ENCODE assay signal across 26 mouse cellular contexts in the genomic region with DNA sequence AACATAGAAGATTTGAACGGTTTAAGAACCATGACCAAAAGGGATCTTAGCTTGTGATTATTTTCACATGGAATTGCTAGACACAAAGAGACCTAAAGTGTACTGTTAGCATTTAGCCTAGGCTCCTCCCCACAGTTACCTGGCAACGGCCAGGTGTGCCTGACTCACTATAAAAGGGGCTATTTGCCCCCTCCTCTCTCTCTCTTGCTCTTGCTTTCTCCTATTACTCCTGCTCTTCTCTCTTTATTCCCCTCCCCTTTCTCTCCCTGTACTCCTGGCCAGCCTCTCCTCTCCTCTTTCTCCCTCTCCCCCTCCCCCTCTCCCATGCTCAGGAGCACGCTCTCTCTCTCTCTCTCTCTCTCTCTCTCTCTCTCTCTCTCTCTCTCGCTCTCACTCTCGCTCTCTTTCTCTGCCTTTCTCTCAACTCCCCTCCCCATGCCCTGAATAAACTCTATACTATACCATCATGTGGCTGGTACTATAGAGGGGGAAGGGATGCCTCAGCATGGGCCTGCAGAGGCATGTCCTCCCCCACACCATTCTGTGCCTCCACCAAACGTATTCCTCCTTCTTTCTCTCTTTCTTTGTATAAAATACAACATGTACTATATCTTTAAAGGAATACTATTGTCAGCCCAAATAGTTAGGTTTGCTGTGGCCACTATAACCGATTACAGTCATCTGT.
DNase-seq lines count a peak whose midpoint lies in the region; ATAC-seq lines count a peak whose summit lies in the region.
"Had no signal": no experiment of that assay in that cellular context is flagged by ENCODE, and none has a peak within 500 bp of the region (broad histone marks: within the 10 kb centered on the region; RNA-seq: fewer than 3 reads in every experiment).

No protein-coding gene starts in this region.

- H3K27me3 ChIP-seq in hindbrain, embryonic 16.5 days (replicated peaks; ENCODE audit: control insufficient read depth, insufficient read depth, low read length) = no peaks in the 10 kb centered on the region
- no peaks in the 10 kb centered on the region for H3K27me3 ChIP-seq in hindbrain, embryonic 14.5 days (ENCODE audit: control insufficient read depth, insufficient read depth, low read length)
- H3K27me3 ChIP-seq in midbrain, embryonic 12.5 days = no peaks in the 10 kb centered on the region
- no peaks in the 10 kb centered on the region for H3K27me3 ChIP-seq in midbrain, embryonic 14.5 days (ENCODE audit: control insufficient read depth, insufficient read depth, low read length)
- no peaks in the 10 kb centered on the region for H3K27me3 ChIP-seq in embryonic facial prominence, embryonic 13.5 days
- no peaks in the 10 kb centered on the region for H3K27me3 ChIP-seq in midbrain, embryonic 16.5 days (ENCODE audit: control insufficient read depth, insufficient read depth, low read depth, low read length)
- H3K27me3 ChIP-seq: forebrain, embryonic 12.5 days; hindbrain, embryonic 15.5 days; neural tube, embryonic 13.5 days; stomach, embryonic 15.5 days had no signal

- no peaks in the 10 kb centered on the region for H3K9me3 ChIP-seq in hindbrain, embryonic 16.5 days (ENCODE audit: control insufficient read depth, low read length)
- H3K9me3 ChIP-seq in hindbrain, embryonic 14.5 days (ENCODE audit: control insufficient read depth, low read length) = no peaks in the 10 kb centered on the region
- no peaks in the 10 kb centered on the region for H3K9me3 ChIP-seq in midbrain, embryonic 12.5 days
- no peaks in the 10 kb centered on the region for H3K9me3 ChIP-seq in midbrain, embryonic 14.5 days (ENCODE audit: control insufficient read depth, low read length)
- peaks cover 3% of the 10 kb centered on the region; the same call in 1 of the 2 replicates for H3K9me3 ChIP-seq in embryonic facial prominence, embryonic 13.5 days
- H3K9me3 ChIP-seq in midbrain, embryonic 16.5 days (replicated peaks; ENCODE audit: control insufficient read depth, low read length, poor library complexity, severe bottlenecking) = no peaks in the 10 kb centered on the region
- H3K9me3 ChIP-seq: forebrain, embryonic 12.5 days; hindbrain, embryonic 15.5 days; neural tube, embryonic 13.5 days; stomach, embryonic 15.5 days had no signal

- DNase-seq in hindbrain, embryonic 14.5 days (ENCODE audit: low spot score) = no peak
- no peak for DNase-seq in midbrain, embryonic 14.5 days
- DNase-seq: adrenal gland, adult 8-10 months; B cell, adult 2 months; cerebellum, adult 2 months; cerebellum, postnatal 14 days; gastrocnemius, postnatal 25 days; heart, postnatal 36 days; kidney, adult 18-20 months; kidney, postnatal 4 days; liver; lung, adult 2 months; lung, postnatal 14 days; thymus, postnatal 14 days had no signal

- no peak overlapping the region for H3K27ac ChIP-seq in hindbrain, embryonic 16.5 days (ENCODE audit: low read depth, low read length)
- no peak overlapping the region for H3K27ac ChIP-seq in hindbrain, embryonic 14.5 days
- H3K27ac ChIP-seq in midbrain, embryonic 12.5 days (replicated peaks) = no peak overlapping the region
- no peak overlapping the region for H3K27ac ChIP-seq in midbrain, embryonic 14.5 days (replicated peaks; ENCODE audit: low read depth, low read length)
- no peak overlapping the region for H3K27ac ChIP-seq in embryonic facial prominence, embryonic 13.5 days
- no peak overlapping the region for H3K27ac ChIP-seq in midbrain, embryonic 16.5 days (ENCODE audit: low read length)
- H3K27ac ChIP-seq: forebrain, embryonic 12.5 days; hindbrain, embryonic 15.5 days; liver, embryonic 14.5 days; neural tube, embryonic 13.5 days; stomach, embryonic 15.5 days had no signal

- WGBS in hindbrain, embryonic 16.5 days = 62% methylated on average over 7 of the region's 7 CpGs
- 67% methylated on average over 7 of the region's 7 CpGs for WGBS in hindbrain, embryonic 14.5 days
- 52% methylated on average over 7 of the region's 7 CpGs for WGBS in midbrain, embryonic 12.5 days
- 51% methylated on average over 7 of the region's 7 CpGs for WGBS in midbrain, embryonic 14.5 days
- 37% methylated on average over 7 of the region's 7 CpGs for WGBS in embryonic facial prominence, embryonic 13.5 days
- 43% methylated on average over 7 of the region's 7 CpGs for WGBS in midbrain, embryonic 16.5 days

- no peak overlapping the region for H3K4me2 ChIP-seq in hindbrain, embryonic 16.5 days (ENCODE audit: low read length)
- no peak overlapping the region for H3K4me2 ChIP-seq in hindbrain, embryonic 14.5 days (replicated peaks)
- no peak overlapping the region for H3K4me2 ChIP-seq in midbrain, embryonic 12.5 days (replicated peaks)
- H3K4me2 ChIP-seq in midbrain, embryonic 14.5 days (ENCODE audit: low read length) = no peak overlapping the region
- H3K4me2 ChIP-seq in embryonic facial prominence, embryonic 13.5 days = no peak overlapping the region
- H3K4me2 ChIP-seq in midbrain, embryonic 16.5 days (ENCODE audit: low read length) = no peak overlapping the region
- H3K4me2 ChIP-seq: forebrain, embryonic 12.5 days; heart, embryonic 11.5 days; hindbrain, embryonic 15.5 days; neural tube, embryonic 13.5 days; stomach, embryonic 15.5 days had no signal

- no peaks in the 10 kb centered on the region for H3K36me3 ChIP-seq in hindbrain, embryonic 16.5 days (ENCODE audit: control insufficient read depth, insufficient read depth, low read length)
- H3K36me3 ChIP-seq in hindbrain, embryonic 14.5 days (replicated peaks; ENCODE audit: control insufficient read depth, insufficient read depth) = no peaks in the 10 kb centered on the region
- H3K36me3 ChIP-seq in midbrain, embryonic 12.5 days = no peaks in the 10 kb centered on the region
- H3K36me3 ChIP-seq in midbrain, embryonic 14.5 days (ENCODE audit: control insufficient read depth, insufficient read depth, low read length) = no peaks in the 10 kb centered on the region
- H3K36me3 ChIP-seq in embryonic facial prominence, embryonic 13.5 days = no peaks in the 10 kb centered on the region
- H3K36me3 ChIP-seq in midbrain, embryonic 16.5 days (ENCODE audit: control insufficient read depth, insufficient read depth, low read length) = no peaks in the 10 kb centered on the region
- H3K36me3 ChIP-seq: forebrain, embryonic 12.5 days; hindbrain, embryonic 15.5 days; neural tube, embryonic 13.5 days; stomach, embryonic 15.5 days had no signal

- H3K9ac ChIP-seq in hindbrain, embryonic 16.5 days (ENCODE audit: low read depth, low read length) = no peak overlapping the region
- no peak overlapping the region for H3K9ac ChIP-seq in hindbrain, embryonic 14.5 days
- H3K9ac ChIP-seq in midbrain, embryonic 12.5 days (replicated peaks) = no peak overlapping the region
- H3K9ac ChIP-seq in midbrain, embryonic 14.5 days (replicated peaks; ENCODE audit: low read length) = no peak overlapping the region
- H3K9ac ChIP-seq in embryonic facial prominence, embryonic 13.5 days = no peak overlapping the region
- H3K9ac ChIP-seq in midbrain, embryonic 16.5 days (ENCODE audit: low read depth, low read length) = no peak overlapping the region
- H3K9ac ChIP-seq: forebrain, embryonic 12.5 days; hindbrain, embryonic 15.5 days; liver, embryonic 14.5 days; neural tube, embryonic 13.5 days; stomach, embryonic 15.5 days had no signal

- H3K4me1 ChIP-seq in hindbrain, embryonic 16.5 days (ENCODE audit: control insufficient read depth, insufficient read depth, low read depth, low read length) = no peaks in the 10 kb centered on the region
- H3K4me1 ChIP-seq in hindbrain, embryonic 14.5 days (replicated peaks; ENCODE audit: control insufficient read depth, insufficient read depth, low read length) = no peaks in the 10 kb centered on the region
- 0 out of 2 replicates have a peak, but pooled peaks cover 5% of the 10 kb centered on the region for H3K4me1 ChIP-seq in midbrain, embryonic 12.5 days
- no peaks in the 10 kb centered on the region for H3K4me1 ChIP-seq in midbrain, embryonic 14.5 days (ENCODE audit: control insufficient read depth, insufficient read depth, low read length)
- H3K4me1 ChIP-seq in embryonic facial prominence, embryonic 13.5 days = no peaks in the 10 kb centered on the region
- H3K4me1 ChIP-seq in midbrain, embryonic 16.5 days (ENCODE audit: control insufficient read depth, insufficient read depth, low read length) = peaks cover 2% of the 10 kb centered on the region; the same call in 1 of the 2 replicates
- H3K4me1 ChIP-seq: hindbrain, embryonic 15.5 days; neural tube, embryonic 13.5 days; stomach, embryonic 15.5 days had no signal

- ATAC-seq in hindbrain, embryonic 16.5 days = 0 out of 2 replicates have a peak, but pooled peaks have one; percentile 14
- ATAC-seq in hindbrain, embryonic 14.5 days (ENCODE audit: low FRiP score) = no peak
- ATAC-seq in midbrain, embryonic 12.5 days (ENCODE audit: low FRiP score, low read depth) = peak; percentile 56
- no peak for ATAC-seq in midbrain, embryonic 14.5 days (ENCODE audit: low FRiP score, low TSS enrichment)
- peak; percentile 72; the same call in 1 of the 2 replicates for ATAC-seq in embryonic facial prominence, embryonic 13.5 days (ENCODE audit: insufficient number of reproducible peaks, insufficient read depth, low FRiP score, low TSS enrichment, low read depth)
- peak; percentile 73 for ATAC-seq in midbrain, embryonic 16.5 days
- no peak for ATAC-seq in activated CD4-positive, CD25-positive, alpha-beta regulatory T cell, adult 4 months

- no peak overlapping the region for H3K4me3 ChIP-seq in hindbrain, embryonic 16.5 days (ENCODE audit: low read length)
- no peak overlapping the region for H3K4me3 ChIP-seq in hindbrain, embryonic 14.5 days (replicated peaks; ENCODE audit: low read length)
- no peak overlapping the region for H3K4me3 ChIP-seq in midbrain, embryonic 12.5 days
- no peak overlapping the region for H3K4me3 ChIP-seq in midbrain, embryonic 14.5 days (replicated peaks; ENCODE audit: low read depth, low read length)
- no peak overlapping the region for H3K4me3 ChIP-seq in embryonic facial prominence, embryonic 13.5 days
- no peak overlapping the region for H3K4me3 ChIP-seq in midbrain, embryonic 16.5 days (ENCODE audit: low read depth, low read length)
- H3K4me3 ChIP-seq: erythroblast, embryonic 14.5 days; forebrain, embryonic 12.5 days; hindbrain, embryonic 15.5 days; neural tube, embryonic 13.5 days; stomach, embryonic 15.5 days had no signal

Comparison
In these comparisons a context has a peak if more than half of its experiments do, and no peak if none do; other contexts are left out.
1. ATAC-seq: peak in hindbrain, embryonic 16.5 days (single experiment), midbrain, embryonic 12.5 days (single experiment), embryonic facial prominence, embryonic 13.5 days (single experiment) and midbrain, embryonic 16.5 days (single experiment); none in hindbrain, embryonic 14.5 days (single experiment), midbrain, embryonic 14.5 days (single experiment) and activated CD4-positive, CD25-positive, alpha-beta regulatory T cell, adult 4 months (single experiment).